Mouse (Mus musculus) olfactory bulb, adult 2 months (tissue): ENCODE measurements around the gene 2210016L21Rik.

Experiments used
- CTCF ChIP-seq: fragments of 200-500 bp; IDR thresholded peaks from 2 replicates; pipeline ENCODE4 v1.5.1; 2012; ENCODE audit warnings: low read depth, mild to moderate bottlenecking, low read length, moderate library complexity; ENCODE audit not compliant: insufficient read depth
- POLR2A ChIP-seq: fragments of 200-500 bp; IDR thresholded peaks from 2 replicates; pipeline ENCODE4 v1.6.1; 2012; ENCODE audit warnings: mild to moderate bottlenecking, low read depth, low read length, moderate library complexity; ENCODE audit not compliant: insufficient read depth

- TF ChIP-seq CTCF (no peak), POLR2A (no peak)
Measured at GRCm38 (mm10) chr5:114949812-114950211, 7.9 kb downstream of the 2210016L21Rik start.
